Mouse (Mus musculus): Measurements from ENCODE around the gene Golgb1. TPM values are rescaled to one million over a fixed set of nuclear protein-coding genes. Genes with fewer than 3 reads are reported as not detected.
"Not testable (repeated sequence)": the region's sequence is repeated elsewhere in the genome, so short reads cannot be mapped to it uniquely, and the experiment has no call there.

Gene Golgb1
- 10 to 100 TPM; 80.2 to 80.4 TPM for total RNA-seq (2021)
- long read RNA-seq, full-length matches to known transcripts: 1 of 27 reads
- long read RNA-seq, partial matches to known transcripts: 11 of 27 reads
- long read RNA-seq, other reads (novel, unspliced or antisense): 15 of 27 reads

GRCm38 (mm10) chr16:36874583-36875275 lies at the start of gene Golgb1, which contains the start of gene Eaf2:
Gene Golgb1, plus strand, starts transcription at chr16:36875140.
Gene Eaf2, minus strand, starts transcription at chr16:36875003.
- DNase-seq (ENCODE audit: low spot score in 2 of 2): peak; percentile 96 to 99

- no peak for DNase-seq (ENCODE audit: low spot score in 2 of 2)
Measured at GRCm38 (mm10) chr16:36827611-36828053, 47.3 kb upstream of the Golgb1 start.

GRCm38 (mm10) chr16:36828054-36828786 lies 46.7 kb upstream of the Golgb1 start, which contains the start of gene Iqcb1:
Gene Iqcb1, plus strand, starts transcription at chr16:36828385.
- DNase-seq (ENCODE audit: low spot score in 2 of 2): peak; percentile 76 to 84

- no peak for DNase-seq (ENCODE audit: low spot score in 2 of 2)
Measured at GRCm38 (mm10) chr16:36828820-36829219, 46.1 kb upstream of the Golgb1 start.

GRCm38 (mm10) chr16:36846894-36847293 lies 28.0 kb upstream of the Golgb1 start:
- DNase-seq (ENCODE audit: low spot score in 2 of 2): not testable (repeated sequence)

- DNase-seq (ENCODE audit: low spot score in 2 of 2): no peak
Measured at GRCm38 (mm10) chr16:36851202-36851601, 23.7 kb upstream of the Golgb1 start.

GRCm38 (mm10) chr16:36863585-36863984 lies 11.4 kb upstream of the Golgb1 start:
- no peak for DNase-seq (ENCODE audit: low spot score in 2 of 2)

- no peak for DNase-seq (ENCODE audit: low spot score in 2 of 2)
Measured at GRCm38 (mm10) chr16:36869442-36869841, 5.5 kb upstream of the Golgb1 start.

- no peak for DNase-seq (ENCODE audit: low spot score in 2 of 2)
Measured at GRCm38 (mm10) chr16:36875276-36875851, 424 bp downstream of the Golgb1 start.

- DNase-seq (ENCODE audit: low spot score in 2 of 2): no peak
Measured at GRCm38 (mm10) chr16:36877316-36877715, 2.4 kb downstream of the Golgb1 start.

- DNase-seq (ENCODE audit: low spot score in 2 of 2): peak in 1 of 2 experiments; percentile 17
Measured at GRCm38 (mm10) chr16:36882737-36883343, 7.9 kb downstream of the Golgb1 start.

- DNase-seq (ENCODE audit: low spot score in 2 of 2): no peak
Measured at GRCm38 (mm10) chr16:36884881-36885280, 9.9 kb downstream of the Golgb1 start.

- no peak for DNase-seq (ENCODE audit: low spot score in 2 of 2)
Measured at GRCm38 (mm10) chr16:36885912-36886311, 11.0 kb downstream of the Golgb1 start.

GRCm38 (mm10) chr16:36887546-36887945 lies 12.6 kb downstream of the Golgb1 start:
- DNase-seq (ENCODE audit: low spot score in 2 of 2): no peak

GRCm38 (mm10) chr16:36890559-36890958 lies 15.6 kb downstream of the Golgb1 start:
- DNase-seq (ENCODE audit: low spot score in 2 of 2): no peak

- no peak for DNase-seq (ENCODE audit: low spot score in 2 of 2)
Measured at GRCm38 (mm10) chr16:36891415-36891814, 16.5 kb downstream of the Golgb1 start.

GRCm38 (mm10) chr16:36893317-36893716 lies 18.4 kb downstream of the Golgb1 start:
- no peak for DNase-seq (ENCODE audit: low spot score in 2 of 2)

- no peak for DNase-seq (ENCODE audit: low spot score in 2 of 2)
Measured at GRCm38 (mm10) chr16:36896712-36897111, 21.8 kb downstream of the Golgb1 start.

GRCm38 (mm10) chr16:36903156-36903555 lies 28.2 kb downstream of the Golgb1 start:
- DNase-seq (ENCODE audit: low spot score in 2 of 2): no peak

GRCm38 (mm10) chr16:36911909-36912308 lies 37.0 kb downstream of the Golgb1 start:
- no peak for DNase-seq (ENCODE audit: low spot score in 2 of 2)

- DNase-seq (ENCODE audit: low spot score in 2 of 2): no peak
Measured at GRCm38 (mm10) chr16:36912311-36912710, 37.4 kb downstream of the Golgb1 start.
